Mouse (Mus musculus): Measurements from ENCODE around the gene Hist1h1t.
A peak's percentile ranks its signal among the peaks of the same experiment; 100 is the strongest.

Hist1h1t gene

DNA sequence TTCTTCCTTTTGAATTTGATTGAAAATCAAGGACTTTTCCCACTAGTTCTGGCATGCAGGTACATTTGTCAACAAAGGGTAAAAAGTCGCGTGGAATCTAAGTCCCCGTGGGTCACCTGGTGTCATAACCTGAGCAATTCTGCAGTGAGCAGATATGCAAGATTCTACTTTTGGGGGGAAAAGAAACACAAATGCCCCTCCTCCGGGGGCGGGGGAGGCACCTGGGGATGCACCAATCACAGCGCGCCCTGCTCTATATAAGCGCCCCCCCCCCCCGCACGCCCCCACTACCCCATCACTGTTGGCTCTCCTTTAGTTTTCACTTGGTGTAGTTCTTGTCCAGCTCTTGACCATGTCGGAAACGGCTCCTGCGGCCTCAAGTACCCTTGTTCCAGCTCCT, at the start of gene Hist1h1t:
Hist1h1t (plus strand) TSS at position 301 of the 400 bp plus-strand sequence.
- no peak for DNase-seq (ENCODE audit: low read depth, low spot score)

DNA sequence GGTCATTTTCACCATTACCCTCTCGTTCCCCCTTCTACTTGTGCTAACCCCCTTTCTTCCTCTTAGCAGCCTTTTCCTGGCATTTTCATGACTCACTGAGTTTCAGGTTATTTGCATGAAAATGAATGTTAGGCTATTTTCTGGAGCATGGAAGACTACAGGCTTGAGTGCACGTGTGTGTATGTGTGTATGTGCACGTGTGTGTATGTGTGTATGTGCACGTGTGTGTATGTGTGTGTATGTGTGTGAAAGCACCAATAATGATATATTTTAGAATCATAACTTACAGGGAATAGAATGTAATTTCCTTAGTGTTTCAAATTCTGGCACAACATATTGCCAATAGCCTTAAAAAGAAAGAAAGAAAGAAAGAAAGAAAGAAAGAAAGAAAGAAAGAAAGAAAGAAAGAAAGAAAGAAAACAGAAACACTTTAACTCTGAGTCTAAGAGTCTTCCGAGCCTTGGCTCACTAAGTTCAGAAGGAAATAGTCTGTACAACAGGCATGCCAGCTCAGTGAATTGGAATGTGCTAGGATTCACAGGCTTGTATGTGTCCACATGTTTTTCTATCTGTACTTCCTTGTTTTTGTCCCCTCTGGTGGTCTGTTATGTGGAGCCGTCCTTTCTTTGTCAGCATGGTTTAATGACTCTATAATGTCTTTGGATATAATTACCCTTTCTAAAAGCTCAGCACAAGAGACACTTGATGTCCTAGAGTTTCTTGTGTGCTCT, 35.8 kb upstream of the Hist1h1t start:
- DNase-seq (ENCODE audit: low read depth, low spot score), result no peak

DNA sequence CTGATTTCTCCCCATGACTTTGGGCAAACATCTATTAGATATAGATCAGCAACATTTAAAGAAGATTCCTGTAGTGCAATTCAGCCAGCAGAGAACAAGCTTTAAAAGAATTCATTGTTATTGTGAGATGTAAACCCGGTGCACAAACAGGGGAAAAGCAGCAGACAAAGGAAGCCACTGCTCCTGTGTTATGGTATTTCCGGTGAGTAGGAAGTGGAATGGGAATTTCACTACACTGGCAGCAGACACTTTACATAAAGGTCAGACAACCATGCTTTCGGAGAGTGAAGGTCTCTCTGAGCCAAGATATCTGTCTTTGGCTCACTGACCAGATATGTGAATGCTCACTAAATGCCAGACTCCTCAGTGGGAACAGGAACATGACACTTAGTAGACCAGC, 33.1 kb upstream of the Hist1h1t start:
- no peak for DNase-seq (ENCODE audit: low read depth, low spot score)

DNA sequence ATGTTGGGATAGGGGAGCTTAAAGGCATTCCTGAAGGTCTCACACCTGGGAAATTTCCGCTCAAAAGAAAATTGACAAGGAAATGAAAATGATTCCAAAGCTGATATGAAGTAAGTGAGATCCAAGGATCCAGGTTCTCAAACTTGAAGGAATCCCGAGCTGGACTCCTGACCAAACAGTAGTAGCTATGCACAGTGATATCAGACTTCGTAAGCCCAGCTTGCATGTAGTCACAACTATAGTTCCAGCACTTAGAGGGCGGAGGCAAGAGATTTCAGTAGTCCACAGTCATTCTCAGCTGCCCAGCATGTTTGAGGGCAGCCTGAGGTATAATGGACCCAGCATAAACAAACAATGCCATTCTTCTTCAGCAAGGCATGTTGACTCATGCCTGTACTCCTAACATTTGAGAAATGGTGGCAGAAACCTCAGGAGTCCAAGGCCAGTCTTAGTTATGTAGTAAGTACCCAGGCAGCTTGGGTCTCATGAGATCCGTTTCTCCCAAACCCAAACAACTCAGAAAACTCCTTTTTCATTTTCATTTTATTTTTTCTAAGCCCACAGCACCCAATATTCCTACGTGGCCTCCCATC, 13.5 kb upstream of the Hist1h1t start:
- DNase-seq (ENCODE audit: low read depth, low spot score), result no peak

DNA sequence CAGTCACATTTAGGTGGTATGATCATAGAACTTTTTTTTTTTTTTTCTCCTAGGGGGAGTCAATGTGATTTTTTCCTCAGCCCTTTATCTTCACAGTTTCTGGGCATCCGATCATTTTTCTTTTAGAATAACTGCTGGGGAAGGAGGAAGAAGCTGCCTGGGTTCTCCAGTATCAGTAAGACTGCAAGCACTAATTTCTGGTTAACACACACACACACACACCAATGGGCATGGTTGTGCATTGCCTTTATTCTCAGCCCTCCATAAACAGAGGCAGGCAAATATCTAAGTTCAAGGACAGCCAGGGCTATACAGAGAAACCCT, 13.0 kb upstream of the Hist1h1t start:
- no peak for DNase-seq (ENCODE audit: low read depth, low spot score)

DNA sequence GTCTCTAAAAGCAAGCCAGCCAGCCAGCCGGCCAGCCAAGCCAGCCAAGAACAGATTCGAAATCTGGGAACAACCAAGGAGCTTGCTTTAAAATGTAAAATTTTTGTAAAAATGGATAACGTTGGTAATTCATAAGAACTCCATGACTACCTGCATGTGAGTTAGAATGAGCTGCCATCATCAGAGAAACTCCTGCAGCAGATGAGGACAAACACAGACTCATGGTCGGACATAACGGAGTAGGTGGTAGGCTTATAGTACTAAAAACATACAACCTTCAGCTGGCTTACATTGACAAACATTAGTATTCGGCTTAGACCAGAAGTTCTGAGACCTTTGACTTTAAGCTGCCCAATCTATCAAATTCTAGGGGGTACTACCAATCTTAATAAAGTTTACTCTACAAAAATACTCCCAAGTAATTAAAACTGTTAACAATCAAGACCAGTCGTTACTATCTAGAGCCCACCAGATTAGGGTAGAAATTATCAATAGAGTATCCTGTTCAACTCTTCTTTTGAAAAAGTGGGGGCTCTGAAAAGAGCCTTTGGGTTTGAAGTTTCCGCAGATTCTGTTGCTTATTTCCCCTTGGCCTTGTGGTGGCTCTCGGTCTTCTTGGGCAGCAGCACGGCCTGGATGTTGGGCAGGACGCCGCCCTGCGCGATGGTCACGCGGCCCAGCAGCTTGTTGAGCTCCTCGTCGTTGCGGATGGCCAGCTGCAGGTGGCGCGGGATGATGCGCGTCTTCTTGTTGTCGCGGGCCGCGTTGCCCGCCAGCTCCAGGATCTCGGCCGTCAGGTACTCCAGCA, 12.5 kb upstream of the Hist1h1t start:
- peak; percentile 43 for DNase-seq (ENCODE audit: low read depth, low spot score)

DNA sequence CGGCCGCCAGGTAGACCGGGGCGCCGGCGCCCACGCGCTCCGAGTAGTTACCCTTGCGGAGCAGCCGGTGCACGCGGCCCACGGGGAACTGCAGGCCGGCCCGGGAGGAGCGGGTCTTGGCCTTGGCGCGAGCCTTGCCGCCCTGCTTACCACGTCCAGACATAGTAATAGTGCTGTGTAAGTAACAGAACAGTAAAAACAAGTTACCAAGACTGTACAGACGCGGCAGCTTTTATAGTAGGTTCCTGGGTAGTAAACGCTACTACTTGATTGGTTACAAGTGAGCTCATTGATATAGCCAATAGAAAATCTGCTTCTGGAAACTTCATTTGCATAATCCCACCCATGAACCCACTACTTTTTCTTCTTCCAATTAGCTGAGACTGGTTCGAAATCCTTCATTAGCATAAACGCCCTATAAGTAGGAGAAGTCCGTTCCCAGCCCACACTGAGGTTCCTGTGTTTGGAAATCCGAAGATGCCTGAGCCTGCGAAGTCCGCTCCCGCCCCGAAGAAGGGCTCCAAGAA, 11.8 kb upstream of the Hist1h1t start, which contains the start of the genes Hist1h2ac and Hist1h2bc:
Hist1h2ac (minus strand) TSS at position 194 of the 527 bp plus-strand sequence.
Hist1h2bc (plus strand) TSS at position 445 of the 527 bp plus-strand sequence.
- peak; percentile 97 for DNase-seq (ENCODE audit: low read depth, low spot score)

DNA sequence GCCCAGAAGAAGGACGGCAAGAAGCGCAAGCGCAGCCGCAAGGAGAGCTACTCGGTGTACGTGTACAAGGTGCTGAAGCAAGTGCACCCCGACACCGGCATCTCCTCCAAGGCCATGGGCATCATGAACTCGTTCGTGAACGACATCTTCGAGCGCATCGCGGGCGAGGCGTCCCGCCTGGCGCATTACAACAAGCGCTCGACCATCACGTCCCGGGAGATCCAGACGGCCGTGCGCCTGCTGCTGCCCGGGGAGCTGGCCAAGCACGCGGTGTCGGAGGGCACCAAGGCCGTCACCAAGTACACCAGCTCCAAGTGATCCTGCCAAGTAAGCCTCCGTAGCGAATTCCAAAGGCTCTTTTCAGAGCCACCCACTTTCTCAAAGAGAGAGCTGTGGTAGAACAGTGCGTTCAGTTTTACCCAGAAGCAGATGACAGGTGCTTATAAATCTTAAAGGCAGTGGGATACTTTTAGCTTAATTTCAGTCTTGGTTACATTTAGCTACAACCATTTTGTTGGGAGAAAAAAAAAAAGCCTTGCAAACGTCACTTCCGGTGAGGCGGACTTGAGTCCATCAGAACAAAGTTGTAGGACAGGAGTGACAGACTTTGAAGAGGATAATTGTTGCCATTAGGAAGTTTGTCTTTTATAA, 11.2 kb upstream of the Hist1h1t start:
- DNase-seq (ENCODE audit: low read depth, low spot score), result peak; percentile 90

DNA sequence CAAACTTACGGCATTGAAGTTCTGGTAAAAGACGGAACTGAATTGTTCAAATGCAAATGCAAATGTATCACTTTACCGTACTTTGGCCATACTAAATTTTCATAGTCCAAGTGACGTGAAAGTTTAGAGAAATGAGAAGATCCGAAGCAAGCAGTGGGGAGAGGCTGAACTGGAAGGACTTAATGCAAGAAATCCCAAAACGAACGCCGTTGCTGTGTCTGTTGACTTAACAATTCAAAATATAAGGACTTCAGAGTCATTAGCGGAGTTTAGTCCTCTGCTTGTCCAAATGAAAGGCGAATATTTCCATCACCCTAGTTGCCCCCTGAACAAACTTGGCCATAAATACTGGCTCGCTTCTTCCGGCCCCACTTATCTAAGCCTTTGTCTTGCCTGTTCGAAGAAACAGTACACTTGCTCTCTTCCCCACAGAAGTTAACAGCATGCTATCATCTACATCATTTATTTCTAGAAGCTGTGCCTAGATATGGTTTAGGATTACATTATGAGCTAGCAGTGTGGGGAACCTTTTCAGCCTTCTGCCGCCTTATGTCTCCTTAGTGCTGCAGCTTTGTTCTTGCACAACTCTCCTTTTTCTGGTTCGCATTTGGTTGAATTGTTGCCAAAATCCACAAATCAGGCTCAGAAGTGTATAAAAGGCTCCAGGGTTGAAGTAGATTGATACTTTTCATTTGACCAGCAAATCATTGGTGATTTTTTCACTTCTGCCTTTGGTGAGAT, 10.3 kb upstream of the Hist1h1t start:
- peak; percentile 48 for DNase-seq (ENCODE audit: low read depth, low spot score)

DNA sequence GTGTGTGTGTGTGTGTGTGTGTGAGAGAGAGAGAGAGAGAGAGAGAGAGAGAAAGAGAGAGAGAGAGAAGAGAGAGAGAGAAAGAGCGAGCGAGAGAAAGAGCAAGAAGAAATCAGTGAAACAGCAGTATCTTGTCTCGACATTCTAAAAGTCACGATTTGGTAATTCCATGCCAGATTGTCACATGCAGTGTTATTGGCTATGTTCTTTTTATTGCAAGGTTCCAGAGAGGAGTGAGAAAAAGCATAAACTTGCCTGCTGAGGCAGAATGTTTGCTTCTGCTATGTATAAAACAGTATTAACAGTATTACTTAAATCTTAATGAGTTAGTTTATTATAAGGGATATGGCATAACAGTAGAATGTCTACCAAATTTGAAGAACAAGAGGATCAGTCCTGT, 9.6 kb upstream of the Hist1h1t start:
- DNase-seq (ENCODE audit: low read depth, low spot score), result no peak

DNA sequence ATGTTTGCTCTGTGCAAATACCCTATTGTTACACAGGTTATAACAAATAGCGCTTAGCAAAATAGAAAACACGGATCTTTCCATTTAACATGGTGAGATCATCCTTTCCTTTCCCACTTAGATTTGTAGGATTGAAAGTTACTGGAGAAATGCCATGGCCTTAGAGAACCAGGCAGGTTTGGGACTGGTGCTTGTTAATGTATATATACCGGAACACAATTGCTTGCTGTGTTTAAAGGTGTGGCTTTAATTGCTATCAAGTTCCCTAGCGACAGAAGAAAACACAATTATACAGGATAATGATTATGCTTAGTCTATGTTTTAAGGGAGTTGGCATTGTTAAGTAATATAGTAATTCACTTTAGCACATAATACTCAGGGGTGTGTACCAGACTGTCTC, 8.4 kb upstream of the Hist1h1t start:
- no peak for DNase-seq (ENCODE audit: low read depth, low spot score)

DNA sequence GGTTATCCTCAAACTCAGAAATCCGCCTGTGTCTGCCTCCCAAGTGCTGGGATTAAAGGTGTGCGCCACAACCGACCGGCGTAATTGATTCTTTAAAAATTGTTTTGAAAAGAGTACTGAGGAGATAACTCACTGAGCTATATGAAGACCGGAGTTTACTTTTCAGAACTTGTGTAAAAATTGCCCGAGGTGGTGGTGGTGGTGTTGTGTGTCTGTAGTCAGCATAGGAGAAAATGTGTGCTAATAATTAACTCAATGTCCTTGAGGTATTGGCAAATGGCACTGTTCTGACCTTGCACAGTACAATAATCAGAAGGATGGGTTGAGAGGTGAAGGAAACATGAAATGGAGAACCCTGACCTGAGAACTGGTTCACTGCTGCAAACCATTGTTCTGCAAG, 7.7 kb upstream of the Hist1h1t start:
- no peak for DNase-seq (ENCODE audit: low read depth, low spot score)

DNA sequence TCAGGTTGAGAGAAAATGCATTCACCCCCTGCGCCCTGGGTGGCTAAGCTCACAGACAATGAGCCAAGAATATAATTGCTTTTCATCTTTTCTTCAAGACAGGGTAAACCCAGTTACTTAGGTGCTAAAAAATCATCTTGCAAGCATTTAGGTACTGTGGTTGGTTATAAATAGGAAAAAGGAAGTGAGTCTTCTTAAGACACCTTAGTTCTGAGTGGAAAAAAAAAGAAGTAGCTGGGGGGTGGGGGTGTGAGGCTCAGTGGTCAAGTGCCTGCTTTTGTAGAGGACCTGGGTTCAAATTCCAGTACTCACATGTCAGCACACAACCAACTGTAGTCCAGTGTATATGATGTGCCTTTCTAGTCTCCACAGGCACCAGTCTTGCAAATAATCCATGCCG, 6.7 kb upstream of the Hist1h1t start:
- no peak for DNase-seq (ENCODE audit: low read depth, low spot score)

DNA sequence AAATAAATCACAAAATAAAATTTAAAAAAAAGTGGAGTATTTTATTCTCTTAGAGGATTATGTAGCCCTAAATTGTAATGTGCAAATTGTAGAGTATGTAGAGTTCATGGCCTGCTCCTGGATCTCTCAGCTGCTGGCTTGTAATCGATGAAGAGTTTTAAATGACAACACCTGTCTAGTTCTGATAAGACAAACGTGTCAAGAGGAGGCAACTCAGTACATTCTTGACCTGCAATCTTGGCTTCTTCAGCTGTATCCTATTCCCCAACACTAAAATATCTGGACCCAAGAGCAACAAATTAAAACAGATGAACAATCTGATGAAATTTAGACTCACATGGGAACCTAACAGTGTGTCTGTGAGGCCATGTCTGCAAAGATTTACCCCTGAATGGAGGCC, 6.2 kb upstream of the Hist1h1t start:
- DNase-seq (ENCODE audit: low read depth, low spot score), result no peak

DNA sequence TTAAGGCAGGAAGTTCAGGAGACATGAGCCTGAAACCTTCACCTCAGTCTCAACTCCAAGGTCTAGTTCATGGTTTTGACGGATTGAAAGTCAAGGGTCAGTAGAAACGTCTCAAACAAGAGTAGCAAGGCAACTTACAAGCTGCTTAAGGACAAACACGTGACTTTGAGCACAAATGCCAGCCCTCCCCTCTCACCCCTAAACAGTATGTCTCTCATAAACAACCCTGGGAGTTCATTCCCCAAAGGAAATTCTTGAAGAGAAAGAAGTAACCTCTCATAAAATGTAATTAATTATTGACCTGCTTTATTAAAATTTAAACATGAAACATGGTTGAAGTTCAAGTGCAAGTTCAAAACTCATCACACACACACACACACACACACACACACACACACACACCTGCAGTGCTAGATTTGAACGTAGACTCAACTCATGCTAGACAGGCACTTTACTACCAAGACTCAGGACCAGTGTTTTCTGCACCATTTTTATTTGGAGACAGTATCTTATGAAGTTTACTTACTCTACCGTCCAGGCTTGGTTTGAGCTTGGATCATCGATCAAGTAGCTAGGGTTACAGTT, 1.7 kb upstream of the Hist1h1t start:
- DNase-seq (ENCODE audit: low read depth, low spot score), result no peak

DNA sequence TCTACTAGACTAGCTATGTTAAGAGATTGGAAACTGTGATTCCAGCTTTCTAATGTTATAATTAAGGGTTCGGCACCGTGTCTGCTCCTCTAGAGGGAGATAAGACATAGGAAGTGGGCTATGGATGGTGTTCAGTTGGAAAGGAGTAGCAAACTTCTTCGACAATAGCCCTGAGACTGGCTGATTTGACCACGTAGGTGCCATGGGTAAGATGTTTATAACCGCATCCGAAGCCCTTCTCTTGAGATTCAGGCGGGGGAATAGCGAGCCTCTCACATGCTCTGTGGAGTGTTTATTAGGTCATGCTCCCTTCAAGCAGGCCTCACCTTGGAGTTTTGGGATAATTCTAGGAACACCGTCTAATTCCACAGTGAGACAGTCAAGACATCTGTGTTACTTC, 658 bp upstream of the Hist1h1t start:
- no peak for DNase-seq (ENCODE audit: low read depth, low spot score)

DNA sequence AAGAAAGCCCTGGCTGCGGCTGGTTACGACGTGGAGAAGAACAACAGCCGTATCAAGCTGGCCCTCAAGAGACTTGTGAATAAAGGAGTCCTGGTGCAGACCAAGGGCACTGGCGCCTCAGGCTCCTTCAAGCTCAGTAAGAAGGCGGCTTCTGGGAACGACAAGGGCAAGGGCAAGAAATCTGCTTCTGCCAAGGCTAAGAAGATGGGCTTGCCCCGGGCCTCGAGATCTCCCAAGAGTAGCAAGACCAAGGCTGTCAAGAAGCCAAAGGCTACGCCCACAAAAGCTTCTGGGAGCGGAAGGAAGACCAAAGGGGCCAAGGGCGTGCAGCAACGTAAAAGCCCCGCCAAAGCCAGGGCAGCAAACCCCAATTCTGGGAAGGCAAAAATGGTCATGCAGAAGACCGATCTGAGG, 454 bp downstream of the Hist1h1t start:
- no peak for DNase-seq (ENCODE audit: low read depth, low spot score)

DNA sequence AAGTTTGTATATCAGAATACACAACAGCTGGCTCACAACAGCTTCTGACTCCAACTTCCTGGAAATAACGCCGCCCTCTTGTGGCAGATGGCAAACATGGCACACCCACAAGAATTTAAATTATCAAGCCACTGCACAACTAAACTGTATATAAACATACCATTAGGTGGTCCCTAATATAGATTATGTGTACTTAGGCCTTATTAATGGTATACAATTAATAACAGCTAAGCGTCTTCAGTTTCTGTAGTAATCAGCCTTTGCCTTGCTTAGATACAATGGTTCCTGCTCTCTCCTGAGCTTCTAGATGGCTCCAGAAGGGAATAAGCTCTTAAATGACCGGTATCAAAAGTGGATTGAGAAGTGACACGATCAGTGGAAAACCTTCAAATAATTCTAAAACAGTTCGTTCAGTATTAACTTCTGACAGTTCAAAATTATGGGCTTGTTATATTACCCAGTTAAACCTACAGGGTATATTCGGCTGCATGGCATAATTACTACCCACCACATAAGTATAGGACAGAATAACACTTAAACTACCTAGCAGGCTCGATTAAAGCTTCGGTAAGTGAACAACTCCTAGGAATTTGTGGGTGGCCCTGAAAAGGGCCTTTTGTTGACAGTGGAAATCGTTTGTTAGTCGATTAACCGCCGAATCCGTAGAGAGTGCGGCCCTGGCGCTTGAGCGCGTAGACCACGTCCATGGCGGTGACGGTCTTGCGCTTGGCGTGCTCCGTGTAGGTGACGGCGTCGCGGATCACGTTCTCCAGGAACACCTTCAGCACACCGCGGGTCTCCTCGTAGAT, 2.1 kb downstream of the Hist1h1t start:
- DNase-seq (ENCODE audit: low read depth, low spot score), result peak; percentile 72

DNA sequence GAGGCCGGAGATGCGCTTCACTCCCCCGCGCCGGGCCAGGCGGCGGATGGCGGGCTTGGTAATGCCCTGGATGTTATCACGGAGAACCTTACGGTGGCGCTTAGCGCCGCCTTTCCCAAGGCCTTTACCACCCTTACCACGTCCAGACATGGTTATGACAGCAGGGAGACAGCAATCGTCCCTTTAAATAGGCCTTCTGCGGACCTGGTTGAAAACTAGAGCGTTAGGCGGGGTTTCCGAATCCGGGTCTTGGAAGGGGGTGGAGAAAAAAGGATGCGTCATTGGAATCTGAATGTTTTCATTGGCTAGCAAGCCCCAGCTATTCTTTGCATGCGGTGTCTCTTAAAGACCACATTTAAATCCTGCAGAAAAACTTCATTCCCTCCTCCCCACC, 2.7 kb downstream of the Hist1h1t start, which contains the start of gene Hist1h4c:
Hist1h4c (minus strand) TSS at position 155 of the 394 bp plus-strand sequence.
- peak; percentile 99 for DNase-seq (ENCODE audit: low read depth, low spot score)

DNA sequence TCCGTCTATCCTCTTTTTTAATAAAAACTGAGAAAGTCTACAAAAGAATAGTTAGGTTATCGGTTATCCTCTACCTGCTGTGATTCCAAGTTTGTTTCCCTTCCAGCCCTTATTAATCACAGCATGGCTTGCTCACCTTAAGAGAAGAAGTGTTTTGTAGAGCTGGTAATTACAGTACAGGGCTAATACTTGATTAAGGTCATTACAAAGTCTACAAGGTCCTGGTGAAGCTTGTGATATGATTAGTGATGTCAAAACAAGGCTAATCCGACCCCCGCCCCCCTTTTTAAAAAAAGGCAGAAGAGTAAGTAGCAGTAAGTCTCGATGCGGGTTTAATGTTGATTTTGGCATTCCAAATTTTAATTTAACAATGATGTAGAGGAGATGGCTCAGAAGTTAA, 3.4 kb downstream of the Hist1h1t start:
- no peak for DNase-seq (ENCODE audit: low read depth, low spot score)
